In the genomic region with DNA sequence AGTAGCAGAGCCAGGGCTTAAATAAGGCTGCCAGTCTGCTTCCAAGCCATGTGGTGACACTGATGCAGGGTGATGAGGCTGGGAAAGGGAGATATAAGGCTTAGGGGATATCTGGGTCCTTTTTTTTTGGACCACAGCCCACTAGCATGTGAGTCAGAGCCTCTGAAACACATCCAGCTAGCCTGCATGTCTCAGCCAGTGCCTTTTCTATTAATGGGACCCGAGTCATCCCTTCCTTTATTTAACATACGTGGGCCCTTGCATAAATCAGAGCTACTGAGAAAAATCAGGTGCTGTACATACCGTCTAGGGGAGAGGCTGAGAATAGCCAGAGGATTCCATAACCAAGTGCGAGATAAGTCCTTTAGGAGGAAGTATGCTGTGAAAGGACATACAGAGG, we compare ENCODE assay signal across 18 mouse cellular contexts. TPM values are rescaled to one million over a fixed set of nuclear protein-coding genes. Genes with fewer than 3 reads are reported as not detected.
A peak's percentile ranks its signal among the peaks of the same experiment; 100 is the strongest.
DNase-seq lines count a peak whose midpoint lies in the region; ATAC-seq and TF ChIP-seq lines count a peak whose summit lies in the region.
"Had no signal": no experiment of that assay in that cellular context is flagged by ENCODE, and none has a peak within 500 bp of the region (broad histone marks: within the 10 kb centered on the region; RNA-seq: fewer than 3 reads in every experiment).

No protein-coding gene starts in this region.

- no peaks in the 10 kb centered on the region for H3K27me3 ChIP-seq in heart, embryonic 15.5 days
- no peaks in the 10 kb centered on the region for H3K27me3 ChIP-seq in heart, embryonic 10.5 days (ENCODE audit: insufficient read depth, poor library complexity, severe bottlenecking)
- H3K27me3 ChIP-seq in lung, embryonic 14.5 days (ENCODE audit: insufficient read depth, low read length) = no peaks in the 10 kb centered on the region
- H3K27me3 ChIP-seq: forebrain, embryonic 13.5 days; hindbrain, embryonic 15.5 days; lung, embryonic 15.5 days; neural tube, embryonic 15.5 days had no signal

- H3K4me3 ChIP-seq in heart, embryonic 15.5 days = no peak overlapping the region
- no peak overlapping the region for H3K4me3 ChIP-seq in heart, embryonic 10.5 days
- no peak overlapping the region for H3K4me3 ChIP-seq in lung, embryonic 14.5 days (ENCODE audit: low read depth, low read length)
- H3K4me3 ChIP-seq in lung, adult 2 months (replicated peaks; ENCODE audit: extremely low read depth, low read depth, low read length) = no peak overlapping the region
- H3K4me3 ChIP-seq: forebrain, embryonic 13.5 days; hindbrain, embryonic 15.5 days; lung, embryonic 15.5 days; neural tube, embryonic 15.5 days had no signal

- no peak for TF ChIP-seq POLR2A in lung, adult 2 months (IDR thresholded peaks at IDR 0.05; ENCODE audit: borderline replicate concordance, extremely low read depth, low read depth, low read length)

- no peaks in the 10 kb centered on the region for H3K36me3 ChIP-seq in heart, embryonic 15.5 days
- no peaks in the 10 kb centered on the region for H3K36me3 ChIP-seq in heart, embryonic 10.5 days
- H3K36me3 ChIP-seq in lung, embryonic 14.5 days (ENCODE audit: insufficient read depth) = no peaks in the 10 kb centered on the region
- H3K36me3 ChIP-seq: hindbrain, embryonic 15.5 days; lung, embryonic 15.5 days; neural tube, embryonic 15.5 days had no signal

- WGBS in heart, embryonic 15.5 days = 43% methylated on average over 4 of the region's 4 CpGs
- WGBS in heart, embryonic 10.5 days = 74% methylated on average over 4 of the region's 4 CpGs
- WGBS in lung, embryonic 14.5 days = 67% methylated on average over 4 of the region's 4 CpGs
- WGBS in lung, adult 2 months = 58% methylated on average over 4 of the region's 4 CpGs

- H3K9ac ChIP-seq in heart, embryonic 15.5 days = no peak overlapping the region
- no peak overlapping the region for H3K9ac ChIP-seq in lung, embryonic 14.5 days
- H3K9ac ChIP-seq: forebrain, embryonic 13.5 days; hindbrain, embryonic 15.5 days; lung, embryonic 15.5 days; neural tube, embryonic 15.5 days had no signal

- H3K4me2 ChIP-seq in heart, embryonic 15.5 days = no peak overlapping the region
- no peak overlapping the region for H3K4me2 ChIP-seq in lung, embryonic 14.5 days
- H3K4me2 ChIP-seq: forebrain, embryonic 13.5 days; hindbrain, embryonic 15.5 days; lung, embryonic 15.5 days; neural tube, embryonic 15.5 days had no signal

- no peak for TF ChIP-seq CTCF in lung, embryonic 14.5 days (IDR thresholded peaks at IDR 0.05; ENCODE audit: low read depth)
- no peak for TF ChIP-seq CTCF in lung, adult 2 months (IDR thresholded peaks at IDR 0.05; ENCODE audit: insufficient read depth, low read length)

- peak; percentile 31; the same call in 1 of the 2 replicates for ATAC-seq in heart, embryonic 15.5 days (replicated peaks; ENCODE audit: insufficient number of reproducible peaks, insufficient read depth, low FRiP score, low read depth)
- no peak for ATAC-seq in lung, embryonic 14.5 days (ENCODE audit: insufficient read depth)
- no peak for ATAC-seq in granulocyte monocyte progenitor cell, adult 5-6 weeks (replicated peaks; ENCODE audit: poor library complexity, severe bottlenecking)
- ATAC-seq: forebrain, embryonic 13.5 days had no signal

- DNase-seq in embryo, embryonic 11 days = peak; percentile 0
- no peak for DNase-seq in embryo, embryonic 9.5 days (ENCODE audit: extremely low spot score)
- DNase-seq in heart, embryonic 10.5 days (ENCODE audit: low spot score) = no peak
- DNase-seq in lung, embryonic 14.5 days = peak; percentile 0
- DNase-seq in lung, adult 2 months = no peak
- peak; percentile 45 for DNase-seq in Muller cell, postnatal 12 days (ENCODE audit: inconsistent ontology term)
- DNase-seq: cerebellum, adult 11 months; kidney, adult 18-20 months; kidney, postnatal 4 days; thymus, adult 18-20 months had no signal

- H3K9me3 ChIP-seq in heart, embryonic 15.5 days (replicated peaks) = no peaks in the 10 kb centered on the region
- no peaks in the 10 kb centered on the region for H3K9me3 ChIP-seq in heart, embryonic 10.5 days
- no peaks in the 10 kb centered on the region for H3K9me3 ChIP-seq in lung, embryonic 14.5 days (ENCODE audit: low read depth, low read length)
- H3K9me3 ChIP-seq: forebrain, embryonic 13.5 days; hindbrain, embryonic 15.5 days; lung, embryonic 15.5 days; neural tube, embryonic 15.5 days had no signal

- H3K4me1 ChIP-seq in heart, embryonic 15.5 days (replicated peaks) = 0 out of 2 replicates have a peak, but pooled peaks cover 2% of the 10 kb centered on the region
- no peaks in the 10 kb centered on the region for H3K4me1 ChIP-seq in heart, embryonic 10.5 days
- H3K4me1 ChIP-seq in lung, embryonic 14.5 days (ENCODE audit: insufficient read depth) = no peaks in the 10 kb centered on the region
- no peaks in the 10 kb centered on the region for H3K4me1 ChIP-seq in lung, adult 2 months (ENCODE audit: control insufficient read depth, insufficient read depth, low read length)
- H3K4me1 ChIP-seq: hindbrain, embryonic 15.5 days; lung, embryonic 15.5 days; neural tube, embryonic 15.5 days had no signal

- no peak overlapping the region for H3K27ac ChIP-seq in heart, embryonic 15.5 days
- no peak overlapping the region for H3K27ac ChIP-seq in heart, embryonic 10.5 days
- H3K27ac ChIP-seq in lung, embryonic 14.5 days (ENCODE audit: low read depth) = no peak overlapping the region
- H3K27ac ChIP-seq: forebrain, embryonic 13.5 days; hindbrain, embryonic 15.5 days; lung, embryonic 15.5 days; neural tube, embryonic 15.5 days had no signal

RNA-seq across cellular contexts. Expression of gene Adamts18, which starts 37.0 kb away (rescaled TPM):
- 0.88 and 2.0 TPM in 2 replicates for polyA plus RNA-seq in heart, embryonic 15.5 days (2015; fragmentation: Nextera tagmentation; extraction: Ambion mirVana)
- 1.2 and 5.2 TPM in 2 replicates for polyA plus RNA-seq in heart, embryonic 10.5 days (2016; fragmentation: Nextera tagmentation; extraction: Ambion mirVana)
- polyA plus RNA-seq in lung, embryonic 14.5 days (2014; fragmentation: Nextera tagmentation; extraction: Ambion mirVana) = 11.5 and 13.1 TPM in 2 replicates
- 0.06 TPM in 1 of 2 replicates, not detected in the other for polyA plus RNA-seq in lung, adult 2 months (2012; rRNA removed)
- not detected in 2 replicates for total RNA-seq in granulocyte monocyte progenitor cell, adult 5-6 weeks (2014; fragmentation: Nextera tagmentation)
- total RNA-seq in granulocyte monocyte progenitor cell, adult 5-6 weeks (2017) = not detected in 2 replicates
- total RNA-seq: heart, postnatal 25 days had no signal
- polyA plus RNA-seq: liver, adult 2 months had no signal

Comparison
In these comparisons a context has a peak if more than half of its experiments do, and no peak if none do; other contexts are left out.
1. DNase-seq: peak in embryo, embryonic 11 days (single experiment), lung, embryonic 14.5 days (single experiment) and Muller cell, postnatal 12 days (single experiment); none in embryo, embryonic 9.5 days (single experiment), heart, embryonic 10.5 days (single experiment) and lung, adult 2 months (single experiment).